Mouse (Mus musculus) R1 (cell line): ENCODE results near the gene Gga1.
A peak's percentile ranks its signal among the peaks of the same experiment; 100 is the strongest.

Source experiments
- DNase-seq: peaks from one replicate; pipeline ENCODE4 v3.0.0-alpha.2; 2018; ENCODE audit warnings: low read depth, low spot score

The Gga1 gene

GRCm38 (mm10) chr15:78876991-78877809, at the start of gene Gga1:
TSS of gene Gga1 (plus strand) at chr15:78877190.
- DNase-seq: peak; percentile 97

GRCm38 (mm10) chr15:78828315-78828714, 48.7 kb upstream of the Gga1 start:
- DNase-seq: no peak

GRCm38 (mm10) chr15:78829636-78830035, 47.4 kb upstream of the Gga1 start:
- DNase-seq: no peak

GRCm38 (mm10) chr15:78830742-78831719, 46.0 kb upstream of the Gga1 start:
- no peak for DNase-seq

- no peak for DNase-seq
Observed at GRCm38 (mm10) chr15:78831720-78832657, 45.0 kb upstream of the Gga1 start.

- no peak for DNase-seq
Observed at GRCm38 (mm10) chr15:78832701-78833123, 44.3 kb upstream of the Gga1 start.

GRCm38 (mm10) chr15:78833582-78833981, 43.4 kb upstream of the Gga1 start:
- peak; percentile 58 for DNase-seq

GRCm38 (mm10) chr15:78834233-78835005, 42.6 kb upstream of the Gga1 start:
- no peak for DNase-seq

- no peak for DNase-seq
Observed at GRCm38 (mm10) chr15:78835200-78836085, 41.5 kb upstream of the Gga1 start.

- no peak for DNase-seq
Observed at GRCm38 (mm10) chr15:78836086-78836621, 40.8 kb upstream of the Gga1 start.

- DNase-seq: no peak
Observed at GRCm38 (mm10) chr15:78839744-78840143, 37.2 kb upstream of the Gga1 start.

GRCm38 (mm10) chr15:78840241-78840640, 36.7 kb upstream of the Gga1 start:
- no peak for DNase-seq

- no peak for DNase-seq
Observed at GRCm38 (mm10) chr15:78840751-78841150, 36.2 kb upstream of the Gga1 start.

GRCm38 (mm10) chr15:78841161-78841790, 35.7 kb upstream of the Gga1 start:
- no peak for DNase-seq

GRCm38 (mm10) chr15:78842371-78843163, 34.4 kb upstream of the Gga1 start, which contains the start of gene Cdc42ep1:
TSS of gene Cdc42ep1 (plus strand) at chr15:78842624.
- DNase-seq: no peak

GRCm38 (mm10) chr15:78843581-78844469, 33.2 kb upstream of the Gga1 start:
- DNase-seq: no peak

- DNase-seq: peak; percentile 91
Observed at GRCm38 (mm10) chr15:78844791-78845190, 32.2 kb upstream of the Gga1 start.
